Mouse (Mus musculus): ENCODE measurements around the gene Gmds.

GRCm38 (mm10) chr13:32207172-32207908 lies 131.2 kb downstream of the Gmds start:
- TF ChIP-seq POLR2A (IDR thresholded peaks at IDR 0.05; ENCODE audit: low read depth, low read length) = no peak
- no peak for TF ChIP-seq CTCF (IDR thresholded peaks at IDR 0.05; ENCODE audit: extremely low read depth, insufficient read length, insufficient replicate concordance, low read depth, low read length)
